Mouse (Mus musculus) heart, postnatal 4 days (tissue): ENCODE measurements at regions not wholly inside any gene's neighbourhood (a gene's known extent, or its start where the extent isn't known, plus 50 kb on each side); places are given as distances from the start of the nearest gene placed in this dataset.
"Not testable (repeated sequence)": the region's sequence is repeated elsewhere in the genome, so short reads cannot be mapped to it uniquely, and the experiment has no call there.

Experiments used
- DNase-seq: peaks from one replicate; pipeline ENCODE4 v3.0.0; 2021

DNA sequence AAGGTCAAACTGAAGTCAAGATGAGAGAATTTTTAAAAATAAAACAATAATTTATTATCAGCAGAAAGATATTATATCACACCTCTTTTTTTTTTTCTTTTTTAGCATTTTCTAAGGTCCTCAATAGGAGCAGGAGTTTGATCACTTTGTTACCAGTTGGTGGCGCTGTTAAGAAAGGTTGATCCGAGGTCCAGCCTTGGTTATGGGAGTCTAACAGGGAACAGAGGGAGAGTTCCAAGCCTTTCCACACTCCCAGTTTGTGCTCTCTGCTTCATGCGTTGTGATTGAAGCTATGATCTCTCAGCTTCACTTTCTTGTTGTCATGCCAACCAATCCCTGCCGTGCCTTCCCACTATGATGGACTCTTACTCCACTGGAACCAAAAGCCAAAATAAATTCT lies 83.8 kb downstream of the Fam174a start:
- DNase-seq, result peak; percentile 10

DNA sequence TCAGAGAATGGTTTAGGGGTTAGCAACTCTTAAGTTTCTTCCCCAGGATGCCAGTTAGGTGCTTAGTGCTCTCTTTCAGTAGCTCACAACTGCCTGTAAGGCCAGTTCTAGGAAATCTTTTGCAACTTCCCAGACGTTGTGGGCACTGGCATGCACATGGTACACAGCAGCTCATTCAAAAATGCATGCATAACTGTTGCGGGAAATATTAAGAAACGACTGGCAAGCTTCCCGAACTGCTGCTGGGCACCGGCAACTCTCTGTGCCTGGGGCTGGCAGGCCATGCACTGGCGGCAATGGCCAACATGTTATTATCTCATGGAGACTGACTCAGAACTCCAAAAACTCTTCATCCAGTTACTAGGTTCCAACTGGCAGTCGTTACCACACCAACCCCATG lies 86.3 kb downstream of the Fam174a start:
- DNase-seq, result no peak

GRCm38 (mm10) chr1:95422253-95422652 lies 108.8 kb downstream of the Fam174a start:
- no peak for DNase-seq

DNA sequence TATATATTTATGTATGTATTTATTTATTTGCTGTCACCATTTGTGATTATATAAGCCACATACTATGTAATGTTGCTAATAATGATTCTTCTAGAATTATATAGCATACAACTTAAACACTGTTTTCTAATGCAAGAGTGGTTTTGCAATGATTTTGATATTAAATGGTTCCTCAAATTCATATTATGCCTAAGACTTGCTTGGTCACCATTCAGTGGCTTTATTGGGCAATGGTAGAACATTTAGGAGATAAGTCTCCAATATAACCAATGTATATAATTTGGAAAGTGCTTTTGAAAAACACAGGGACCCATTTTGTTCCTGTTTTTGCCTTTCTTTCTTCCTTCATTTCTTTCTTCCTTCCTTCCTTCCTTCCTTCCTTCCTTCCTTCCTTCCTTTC lies 112.0 kb downstream of the Fam174a start:
- DNase-seq, result no peak

DNA sequence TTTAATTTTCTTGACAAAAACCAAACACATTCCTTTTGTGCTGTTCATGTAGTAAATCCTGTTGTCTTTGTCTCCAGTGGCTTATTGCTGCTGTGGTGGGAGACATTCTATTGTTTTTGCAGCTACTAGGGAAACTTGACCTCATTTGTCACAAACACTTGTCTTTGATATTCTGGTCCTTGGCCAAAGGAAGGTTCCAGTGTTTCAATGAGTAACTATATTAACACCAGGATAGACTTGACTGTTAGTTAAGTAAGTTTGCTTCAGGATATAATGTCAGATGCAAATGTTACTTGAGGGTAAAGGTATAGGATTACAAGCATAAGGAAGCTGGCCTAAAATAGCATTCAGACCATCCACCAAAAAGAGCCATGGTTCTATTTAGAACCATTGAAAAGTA lies 123.7 kb downstream of the Fam174a start:
- DNase-seq, result no peak

GRCm38 (mm10) chr1:95445541-95445940 lies 132.1 kb downstream of the Fam174a start:
- no peak for DNase-seq

DNA sequence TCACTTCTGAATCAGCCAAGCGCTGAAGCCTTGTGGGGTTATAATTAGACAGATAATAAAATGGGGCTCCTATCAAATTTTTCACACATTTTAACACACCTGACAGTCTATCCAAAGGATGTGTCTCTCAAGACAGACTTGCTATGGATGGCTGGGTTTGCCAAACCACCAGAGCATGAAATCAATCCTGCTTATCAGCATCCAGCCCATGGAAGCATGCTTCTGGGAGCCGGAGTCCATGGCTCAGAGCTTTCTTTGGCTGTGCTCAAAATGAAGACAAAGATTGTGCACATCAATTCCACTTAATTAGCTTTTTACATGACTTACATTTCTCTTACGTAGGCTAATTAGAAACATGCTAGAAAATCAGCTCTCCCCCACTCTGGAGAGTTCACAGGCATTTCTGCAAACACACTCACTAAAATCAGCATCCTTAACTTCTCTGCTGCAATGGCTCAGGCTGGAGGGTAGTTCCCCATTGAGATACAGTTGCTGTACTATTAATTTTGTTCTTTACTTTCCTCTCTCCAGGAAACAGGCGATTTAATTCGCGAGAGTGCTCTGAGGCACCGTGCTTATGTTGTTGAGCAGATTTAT lies 135.6 kb downstream of the Fam174a start:
- DNase-seq, result no peak

DNA sequence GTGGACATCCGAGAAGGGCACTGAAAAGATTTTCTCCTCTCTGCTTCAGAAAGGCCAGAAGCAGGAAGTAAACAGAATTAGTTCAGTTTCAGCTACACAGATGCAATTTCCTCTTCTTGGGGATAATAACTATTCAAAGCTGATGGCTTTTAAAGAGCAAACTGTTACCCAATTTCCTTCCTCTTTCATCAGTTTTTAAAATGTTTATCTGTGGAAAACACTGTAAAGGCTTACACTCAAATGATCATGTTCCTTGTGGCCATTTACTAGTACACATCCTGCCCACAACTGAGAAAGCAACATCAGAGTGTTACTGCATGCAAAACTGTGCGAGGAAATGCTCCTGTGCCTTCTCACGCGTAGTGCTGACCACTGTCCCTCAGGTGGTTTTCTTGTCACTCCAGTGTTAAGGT lies 137.5 kb downstream of the Fam174a start:
- DNase-seq, result no peak

DNA sequence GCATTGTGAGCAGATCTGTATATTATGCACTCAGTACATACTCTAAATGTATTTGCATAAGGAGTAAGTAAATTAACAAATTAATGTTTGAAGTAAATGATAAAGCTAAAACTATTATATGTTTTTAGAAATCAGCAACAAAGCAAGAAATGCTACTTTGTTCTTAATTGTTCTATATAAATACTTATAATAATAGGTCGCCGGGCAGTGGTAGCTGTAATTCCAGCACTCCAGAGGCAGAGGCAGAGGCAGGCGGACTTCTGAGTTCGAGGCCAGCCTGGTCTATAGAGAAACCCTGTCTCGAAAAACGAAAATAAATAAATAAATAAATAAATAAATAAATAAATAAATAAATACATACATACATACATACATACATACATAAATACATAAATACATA lies 138.3 kb downstream of the Fam174a start:
- peak; percentile 73 for DNase-seq

DNA sequence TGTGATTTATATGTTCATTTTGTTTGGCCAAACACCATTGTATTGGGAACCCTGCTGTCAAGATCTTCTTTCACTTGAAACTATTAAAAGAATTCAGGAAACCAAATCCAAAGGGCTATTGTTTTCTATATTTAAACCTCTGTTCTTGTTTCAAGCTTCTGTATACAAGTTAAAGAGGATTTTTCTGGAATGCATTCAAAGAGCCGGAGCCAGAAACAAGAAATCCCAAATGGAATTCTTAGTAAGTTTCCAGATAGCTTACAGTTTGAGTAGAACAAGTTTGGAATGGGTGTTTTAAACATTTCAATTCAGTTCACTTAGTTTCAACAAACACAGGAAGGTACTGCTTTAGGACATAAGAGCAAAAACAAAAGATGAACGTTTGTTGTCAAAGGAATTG lies 140.8 kb downstream of the Fam174a start:
- no peak for DNase-seq

GRCm38 (mm10) chr1:95459355-95459754 lies 145.9 kb downstream of the Fam174a start:
- DNase-seq, result no peak

DNA sequence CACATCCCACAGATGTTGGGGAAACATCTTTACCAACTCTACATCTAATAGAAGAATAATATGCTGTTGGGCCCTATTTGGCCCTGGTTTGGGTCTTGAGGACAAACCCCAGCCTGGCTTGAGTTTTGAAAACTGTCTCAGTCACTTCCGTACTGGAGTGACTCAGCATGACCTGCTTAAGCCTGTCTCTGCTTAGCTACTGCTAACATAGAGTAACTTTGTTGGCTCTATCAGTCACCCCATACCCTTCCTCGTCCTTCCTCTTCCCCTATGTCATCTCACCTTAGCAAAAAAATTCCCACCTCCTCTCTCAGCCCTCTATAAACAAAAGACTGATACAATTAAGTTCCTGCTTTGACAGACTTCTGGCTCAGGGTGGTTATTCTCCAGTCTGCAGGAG lies 154.7 kb downstream of the Fam174a start:
- no peak for DNase-seq

DNA sequence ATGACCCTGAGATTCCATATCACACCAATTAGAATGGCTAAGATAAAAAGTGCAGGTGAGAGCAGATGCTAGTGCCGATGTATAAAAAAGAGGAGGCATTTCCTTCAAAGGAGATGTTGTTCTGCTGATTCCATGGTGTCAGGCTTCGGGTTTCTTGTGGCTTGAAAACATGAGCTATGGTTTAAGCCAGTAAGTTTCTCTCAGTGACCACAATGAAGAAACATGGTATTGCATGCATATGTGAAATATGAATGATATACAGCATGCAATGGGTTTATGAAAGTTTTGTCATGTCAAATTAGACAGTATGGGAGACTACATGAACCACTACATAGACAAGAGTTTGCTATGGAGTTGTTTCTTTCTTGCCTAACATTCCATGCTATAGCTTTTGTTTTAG lies 155.3 kb downstream of the Fam174a start:
- DNase-seq, result no peak

- DNase-seq, result no peak
These were observed 157.1 kb downstream of the Fam174a start for GRCm38 (mm10) chr1:95470491-95470890.

- no peak for DNase-seq
These were observed 174.4 kb downstream of the St8sia4 start for GRCm38 (mm10) chr1:95493004-95493403.

- DNase-seq, result not testable (repeated sequence)
These were observed 166.7 kb downstream of the St8sia4 start for GRCm38 (mm10) chr1:95500671-95501070.

DNA sequence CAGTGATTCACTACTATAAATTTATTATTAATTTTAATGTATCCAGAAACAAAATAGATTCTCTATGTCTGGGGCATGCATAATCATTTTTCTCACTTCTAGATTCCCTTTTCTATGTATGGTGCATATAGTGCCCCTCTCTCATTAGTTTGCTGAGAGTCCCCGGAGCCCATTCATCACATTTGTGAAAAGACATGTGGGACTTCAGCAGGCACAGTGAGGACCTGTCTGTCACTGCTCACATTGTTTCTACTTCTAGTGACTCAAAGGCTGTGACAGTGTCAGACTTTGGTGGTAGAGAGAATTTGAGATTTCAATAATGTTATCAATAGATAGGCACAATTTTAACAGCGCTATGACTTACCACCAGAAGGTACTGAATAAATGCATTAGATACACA lies 158.7 kb downstream of the St8sia4 start:
- no peak for DNase-seq

DNA sequence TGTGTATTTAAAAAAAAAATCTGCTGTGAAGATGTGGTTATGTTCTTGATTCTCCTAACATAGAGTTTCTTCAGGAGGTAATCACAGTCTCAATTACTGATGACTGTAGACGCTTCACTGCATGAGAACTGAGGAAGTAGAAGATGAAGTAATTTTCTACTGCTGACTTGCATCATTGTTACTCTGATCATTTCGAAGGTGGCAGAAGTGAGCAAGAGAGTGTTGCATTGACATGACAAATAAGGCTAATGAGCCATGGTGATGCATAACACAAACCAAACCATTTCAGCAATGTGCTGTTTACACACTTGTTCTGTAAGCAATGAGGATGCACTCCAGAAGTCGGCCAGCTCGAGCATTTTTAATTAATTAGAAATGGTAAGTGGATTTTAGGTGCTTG lies 138.6 kb downstream of the St8sia4 start:
- no peak for DNase-seq

- no peak for DNase-seq
These were observed 136.4 kb downstream of the St8sia4 start for GRCm38 (mm10) chr1:95531017-95531416.
